Mouse (Mus musculus): ENCODE results near the gene Dock9. TPM values are rescaled to one million over a fixed set of nuclear protein-coding genes. Genes with fewer than 3 reads are reported as not detected.
A peak's percentile ranks its signal among the peaks of the same experiment; 100 is the strongest.
"Not testable (repeated sequence)": the region's sequence is repeated elsewhere in the genome, so short reads cannot be mapped to it uniquely, and the experiment has no call there.

Dock9 gene
- polyA plus RNA-seq, 1 experiment from 2014 or later = 4.2 TPM

DNA sequence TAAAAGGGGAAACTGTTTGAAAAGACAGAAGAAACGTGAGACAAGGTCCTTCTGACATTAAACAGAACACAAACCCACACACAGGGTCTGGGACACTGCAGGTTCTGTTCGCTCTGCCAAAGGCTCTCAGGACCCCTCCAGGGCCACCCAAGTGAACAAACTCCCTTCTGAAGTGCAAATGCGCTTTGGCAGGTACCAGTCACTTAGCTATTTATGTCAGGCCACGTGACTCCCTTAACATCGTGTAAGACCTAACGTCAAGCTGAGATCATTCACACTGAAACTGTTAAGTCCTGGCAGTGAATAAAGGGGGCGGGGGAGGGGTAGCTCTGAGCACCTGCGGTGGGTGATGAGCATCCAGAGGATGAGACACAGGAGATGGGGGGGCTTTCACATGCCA is 74.9 kb downstream of the Dock9 start:
- 18% methylated on average over 8 of the region's 8 CpGs for WGBS
- no peaks in the 10 kb centered on the region for H3K4me1 ChIP-seq (replicated peaks; ENCODE audit: control insufficient read depth, insufficient read depth, low read length)
- no peaks in the 10 kb centered on the region for H3K27me3 ChIP-seq (ENCODE audit: control insufficient read depth, insufficient read depth, low read length)
- DNase-seq (ENCODE audit: low spot score) = no peak
- no peaks in the 10 kb centered on the region for H3K36me3 ChIP-seq (ENCODE audit: control insufficient read depth, insufficient read depth, low read length)
- ATAC-seq (replicated peaks; ENCODE audit: low FRiP score) = no peak
- no peak overlapping the region for H3K9ac ChIP-seq (ENCODE audit: low read length)
- no peak overlapping the region for H3K4me3 ChIP-seq (ENCODE audit: low read depth, low read length)
- H3K9me3 ChIP-seq (ENCODE audit: control insufficient read depth, low read length) = no peaks in the 10 kb centered on the region
- no peak overlapping the region for H3K27ac ChIP-seq (ENCODE audit: low read depth, low read length)
- H3K4me2 ChIP-seq (ENCODE audit: low read depth, low read length, severe bottlenecking) = no peak overlapping the region

DNA sequence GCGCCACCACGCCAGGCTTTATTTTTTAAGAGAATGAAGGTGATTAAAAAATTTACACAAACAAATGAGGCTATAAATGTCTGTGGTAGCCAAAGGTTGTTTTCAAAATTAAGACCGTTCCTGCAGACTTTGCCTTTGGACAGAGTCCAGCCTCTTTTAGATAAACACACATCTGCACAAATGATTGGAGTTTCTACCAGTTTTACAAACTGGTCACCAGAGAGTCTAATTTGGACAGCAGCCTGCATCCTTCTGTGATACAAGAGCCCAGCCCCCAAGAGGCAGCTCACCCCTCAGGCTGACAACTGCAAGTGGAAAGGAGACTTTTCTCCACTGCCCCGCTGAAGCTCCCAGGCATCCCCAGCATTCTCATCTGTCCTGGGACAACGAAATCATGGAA is 76.2 kb downstream of the Dock9 start:
- H3K36me3 ChIP-seq (ENCODE audit: control insufficient read depth, insufficient read depth, low read length) = no peaks in the 10 kb centered on the region
- H3K9ac ChIP-seq (ENCODE audit: low read length) = no peak overlapping the region
- no peak overlapping the region for H3K4me3 ChIP-seq (ENCODE audit: low read depth, low read length)
- 90% methylated on average over 5 of the region's 5 CpGs for WGBS
- H3K27ac ChIP-seq (ENCODE audit: low read depth, low read length) = no peak overlapping the region
- ATAC-seq (replicated peaks; ENCODE audit: low FRiP score) (no peak), DNase-seq (ENCODE audit: low spot score) (no peak)
- no peak overlapping the region for H3K4me2 ChIP-seq (ENCODE audit: low read depth, low read length, severe bottlenecking)
- no peaks in the 10 kb centered on the region for H3K27me3 ChIP-seq (ENCODE audit: control insufficient read depth, insufficient read depth, low read length)
- H3K4me1 ChIP-seq (replicated peaks; ENCODE audit: control insufficient read depth, insufficient read depth, low read length) = no peaks in the 10 kb centered on the region
- no peaks in the 10 kb centered on the region for H3K9me3 ChIP-seq (ENCODE audit: control insufficient read depth, low read length)

DNA sequence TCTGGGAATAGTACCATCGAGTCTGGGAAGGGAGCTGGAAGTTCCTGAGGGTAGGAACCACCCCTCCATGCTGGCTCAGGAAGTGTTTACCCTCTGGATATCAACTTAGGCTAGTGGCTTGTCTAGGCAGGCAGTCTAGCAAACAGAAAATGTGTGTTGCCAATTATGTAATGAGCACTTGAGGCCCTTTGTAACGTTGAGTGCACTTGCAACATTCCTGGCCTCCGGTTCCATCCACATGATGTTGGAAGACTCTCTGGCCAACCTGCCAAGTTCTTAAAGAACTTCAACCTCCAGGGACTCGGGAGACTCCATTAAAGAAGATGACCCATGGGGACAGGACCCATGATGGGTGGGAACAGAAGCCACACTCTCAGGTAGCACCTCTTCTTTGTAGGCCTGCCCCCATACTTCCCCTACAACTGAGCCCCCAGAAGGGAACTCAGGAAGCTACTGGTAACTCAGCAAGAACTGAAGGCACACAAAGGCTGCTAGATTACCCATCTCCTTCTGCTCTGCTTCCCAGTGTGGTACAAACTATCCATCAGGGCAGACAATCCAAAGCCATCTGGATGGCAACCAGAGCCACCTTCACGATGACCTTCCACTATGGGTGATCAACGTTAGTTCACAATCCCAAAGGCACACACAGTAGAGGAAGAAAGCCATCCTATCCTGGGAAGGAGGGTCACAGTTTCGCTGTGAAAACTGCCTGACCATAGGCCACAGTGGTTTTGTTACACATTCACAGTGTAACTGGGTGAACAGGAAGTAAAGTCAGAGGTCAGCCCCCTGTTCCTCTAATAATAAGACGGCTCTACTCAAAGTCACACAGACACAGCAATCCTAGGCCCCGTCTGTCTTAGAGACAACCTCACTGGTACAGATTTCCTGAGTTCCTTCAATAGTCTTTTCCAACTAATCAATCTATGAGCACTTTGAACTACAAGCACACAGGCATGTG is 77.7 kb downstream of the Dock9 start:
- Histone ChIP-seq H3K9me3 (ENCODE audit: control insufficient read depth, low read length) (no peaks in the 10 kb centered on the region), H3K27ac (ENCODE audit: low read depth, low read length) (no peak overlapping the region), H3K4me1 (replicated peaks; ENCODE audit: control insufficient read depth, insufficient read depth, low read length) (no peaks in the 10 kb centered on the region), H3K27me3 (ENCODE audit: control insufficient read depth, insufficient read depth, low read length) (no peaks in the 10 kb centered on the region), H3K4me3 (ENCODE audit: low read depth, low read length) (no peak overlapping the region), H3K4me2 (ENCODE audit: low read depth, low read length, severe bottlenecking) (no peak overlapping the region), H3K36me3 (ENCODE audit: control insufficient read depth, insufficient read depth, low read length) (no peaks in the 10 kb centered on the region), H3K9ac (ENCODE audit: low read length) (no peak overlapping the region)
- WGBS = 82% methylated on average over 9 of the region's 9 CpGs
- DNase-seq (ENCODE audit: low spot score) = no peak
- no peak for ATAC-seq (replicated peaks; ENCODE audit: low FRiP score)

DNA sequence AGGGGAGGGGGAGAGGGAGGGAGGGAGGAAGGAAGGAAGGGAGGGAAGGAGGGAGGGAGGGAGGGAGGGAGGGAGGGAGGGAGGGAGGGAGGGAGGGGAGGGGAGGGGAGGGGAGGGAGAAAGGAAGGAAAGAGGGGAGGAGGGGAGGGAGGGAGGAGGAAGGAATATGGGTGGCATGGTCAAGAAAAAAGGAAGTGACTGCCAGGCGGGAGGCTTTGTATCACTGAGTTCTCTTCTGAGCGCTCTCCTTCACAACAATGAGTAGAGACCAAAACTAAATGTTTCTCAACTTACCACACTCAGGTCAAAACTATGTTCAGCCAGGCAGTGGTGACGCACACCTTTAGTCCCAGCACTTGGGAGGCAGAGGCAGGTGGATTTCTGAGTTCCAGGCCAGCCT is 82.8 kb downstream of the Dock9 start:
- not testable (repeated sequence) for H3K4me2 ChIP-seq (ENCODE audit: low read depth, low read length, severe bottlenecking); H3K36me3 ChIP-seq (ENCODE audit: control insufficient read depth, insufficient read depth, low read length); DNase-seq (ENCODE audit: low spot score); H3K9me3 ChIP-seq (ENCODE audit: control insufficient read depth, low read length); H3K27me3 ChIP-seq (ENCODE audit: control insufficient read depth, insufficient read depth, low read length); H3K9ac ChIP-seq (ENCODE audit: low read length); ATAC-seq (replicated peaks; ENCODE audit: low FRiP score); H3K27ac ChIP-seq (ENCODE audit: low read depth, low read length); H3K4me3 ChIP-seq (ENCODE audit: low read depth, low read length)
- 87% methylated on average over 3 of the region's 3 CpGs for WGBS
- peaks cover 13% of the 10 kb centered on the region; the same call in 1 of the 2 replicates for H3K4me1 ChIP-seq (replicated peaks; ENCODE audit: control insufficient read depth, insufficient read depth, low read length)

DNA sequence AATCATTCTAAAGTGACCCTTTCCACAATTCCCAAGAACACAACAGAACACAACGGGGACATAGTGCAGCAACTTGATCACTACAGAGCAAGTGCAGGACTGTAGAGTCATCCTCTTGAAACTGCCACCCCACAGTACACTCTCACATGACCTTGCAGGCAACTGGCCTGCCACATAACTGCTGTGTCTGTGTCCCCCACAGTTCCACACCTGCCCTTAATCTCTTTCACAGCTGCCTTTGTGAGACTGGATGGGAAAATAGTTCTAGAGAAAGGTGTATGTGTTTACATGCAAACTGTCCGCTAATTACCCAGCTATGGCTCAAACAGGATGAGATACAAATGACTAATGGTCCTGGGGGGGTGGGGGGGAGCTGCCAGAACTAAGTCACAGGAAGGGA is 83.4 kb downstream of the Dock9 start:
- 64% methylated on average over 2 of the region's 2 CpGs for WGBS
- Histone ChIP-seq H3K36me3 (ENCODE audit: control insufficient read depth, insufficient read depth, low read length) (no peaks in the 10 kb centered on the region), H3K27ac (ENCODE audit: low read depth, low read length) (no peak overlapping the region; the same call in 1 of the 2 replicates), H3K9me3 (ENCODE audit: control insufficient read depth, low read length) (no peaks in the 10 kb centered on the region), H3K27me3 (ENCODE audit: control insufficient read depth, insufficient read depth, low read length) (no peaks in the 10 kb centered on the region), H3K4me2 (ENCODE audit: low read depth, low read length, severe bottlenecking) (no peak overlapping the region), H3K9ac (ENCODE audit: low read length) (no peak overlapping the region), H3K4me3 (ENCODE audit: low read depth, low read length) (no peak overlapping the region), H3K4me1 (replicated peaks; ENCODE audit: control insufficient read depth, insufficient read depth, low read length) (peaks cover 13% of the 10 kb centered on the region; the same call in 1 of the 2 replicates)
- DNase-seq (ENCODE audit: low spot score) = no peak
- ATAC-seq (replicated peaks; ENCODE audit: low FRiP score) = peak; percentile 25

DNA sequence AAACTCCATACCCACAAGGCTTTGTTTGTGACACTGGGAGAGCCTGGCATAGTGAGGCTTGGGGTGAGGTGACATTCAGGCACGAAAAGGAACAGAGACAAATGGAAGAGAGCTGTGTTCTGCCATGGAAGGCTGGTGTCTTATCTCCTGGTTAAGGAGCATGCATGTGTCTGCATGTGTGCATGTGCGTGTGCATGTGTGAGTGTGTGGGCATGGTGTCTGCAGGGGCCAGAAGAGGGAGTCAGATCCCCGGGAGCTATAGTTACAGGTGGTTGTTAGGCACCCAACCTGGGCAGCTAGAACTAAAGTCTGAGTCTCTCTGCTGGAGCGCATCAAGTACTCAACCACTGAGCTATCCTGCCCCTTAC is 83.8 kb downstream of the Dock9 start:
- Histone ChIP-seq H3K36me3 (ENCODE audit: control insufficient read depth, insufficient read depth, low read length) (no peaks in the 10 kb centered on the region), H3K9ac (ENCODE audit: low read length) (no peak overlapping the region; the same call in 1 of the 2 replicates), H3K4me1 (replicated peaks; ENCODE audit: control insufficient read depth, insufficient read depth, low read length) (peaks cover 13% of the 10 kb centered on the region; the same call in 1 of the 2 replicates), H3K9me3 (ENCODE audit: control insufficient read depth, low read length) (no peaks in the 10 kb centered on the region), H3K27ac (ENCODE audit: low read depth, low read length) (peak overlapping the region; percentile 59), H3K4me3 (ENCODE audit: low read depth, low read length) (no peak overlapping the region), H3K27me3 (ENCODE audit: control insufficient read depth, insufficient read depth, low read length) (no peaks in the 10 kb centered on the region), H3K4me2 (ENCODE audit: low read depth, low read length, severe bottlenecking) (no peak overlapping the region)
- WGBS = 26% methylated on average over 4 of the region's 4 CpGs
- DNase-seq (ENCODE audit: low spot score) (no peak), ATAC-seq (replicated peaks; ENCODE audit: low FRiP score) (no peak; the same call in 1 of the 2 replicates)

DNA sequence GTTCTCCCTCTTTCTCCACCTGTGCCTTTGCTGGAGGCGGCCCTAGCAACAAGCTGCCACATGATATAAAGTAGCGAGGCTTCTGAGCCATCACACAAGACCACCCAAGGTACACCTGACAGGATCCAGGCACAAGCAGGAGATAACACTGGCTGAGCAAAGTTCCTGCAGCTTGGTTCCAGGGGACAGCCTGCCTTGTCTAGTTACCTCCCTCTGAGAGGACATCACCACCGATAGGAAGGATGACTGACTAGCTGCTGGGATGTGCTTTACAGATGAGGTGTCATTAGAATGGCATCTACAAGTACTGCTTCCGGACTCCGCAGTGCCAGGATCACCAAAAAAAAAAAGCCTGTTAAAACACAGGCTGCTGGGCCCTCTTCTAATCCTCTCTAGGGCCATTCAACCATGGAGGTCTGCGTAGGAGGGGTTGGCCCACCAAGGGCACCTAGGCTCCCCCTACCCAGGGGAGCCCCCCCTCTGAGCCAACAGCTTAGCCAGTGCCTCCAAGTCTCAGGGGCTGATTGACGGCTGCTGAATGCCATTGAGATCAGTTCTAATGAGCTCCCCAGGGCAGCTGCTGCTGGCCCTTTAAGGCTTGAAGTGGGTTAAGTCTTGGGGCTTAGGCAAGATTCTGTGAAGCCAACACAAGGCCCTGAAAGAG is 84.3 kb downstream of the Dock9 start:
- Histone ChIP-seq H3K9ac (ENCODE audit: low read length) (no peak overlapping the region; the same call in 1 of the 2 replicates), H3K27me3 (ENCODE audit: control insufficient read depth, insufficient read depth, low read length) (no peaks in the 10 kb centered on the region), H3K27ac (ENCODE audit: low read depth, low read length) (peak overlapping the region; percentile 59; the same call in 1 of the 2 replicates), H3K36me3 (ENCODE audit: control insufficient read depth, insufficient read depth, low read length) (no peaks in the 10 kb centered on the region), H3K4me1 (replicated peaks; ENCODE audit: control insufficient read depth, insufficient read depth, low read length) (peaks cover 13% of the 10 kb centered on the region; the same call in 1 of the 2 replicates), H3K9me3 (ENCODE audit: control insufficient read depth, low read length) (no peaks in the 10 kb centered on the region), H3K4me3 (ENCODE audit: low read depth, low read length) (no peak overlapping the region), H3K4me2 (ENCODE audit: low read depth, low read length, severe bottlenecking) (0 out of 2 replicates have a peak overlapping the region, but pooled peaks have one; percentile 15)
- DNase-seq (ENCODE audit: low spot score) (peak; percentile 78), ATAC-seq (replicated peaks; ENCODE audit: low FRiP score) (peak; percentile 88)
- WGBS = 2% methylated on average over 7 of the region's 7 CpGs

DNA sequence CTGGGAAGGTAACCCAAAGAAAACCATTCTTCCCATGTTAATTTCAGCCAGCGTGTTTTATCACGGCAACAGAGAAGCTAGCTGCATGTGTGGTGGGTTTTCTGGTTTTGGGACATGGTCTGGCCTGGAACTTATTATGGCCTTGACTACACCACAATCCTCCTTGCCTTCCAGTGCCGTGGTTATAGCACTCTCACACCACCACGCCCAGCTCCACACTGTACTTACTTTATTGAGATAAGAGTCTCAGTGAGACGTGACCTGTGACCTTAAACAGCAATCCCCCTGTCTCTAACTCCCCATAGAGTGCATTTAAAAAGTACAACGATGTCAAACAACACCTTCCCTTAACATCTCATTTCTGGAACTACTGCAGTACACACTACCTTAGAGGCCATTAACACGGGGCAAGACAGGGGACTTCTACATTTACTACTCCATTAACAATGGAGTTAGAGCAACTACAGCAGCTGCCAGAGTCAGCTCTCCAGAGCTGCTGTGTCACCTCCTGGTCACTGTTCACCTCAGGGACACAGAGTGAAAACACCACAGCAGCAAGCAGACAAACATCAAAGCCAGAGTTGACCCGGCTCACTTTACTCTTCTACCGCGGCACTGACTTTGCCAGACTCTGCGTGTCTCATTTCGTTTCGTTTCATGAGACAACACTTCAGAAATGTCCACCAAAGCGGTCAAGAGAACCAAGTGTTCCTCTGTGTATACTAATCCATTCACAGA is 86.4 kb downstream of the Dock9 start:
- DNase-seq (ENCODE audit: low spot score) (no peak), ATAC-seq (replicated peaks; ENCODE audit: low FRiP score) (no peak)
- Histone ChIP-seq H3K4me1 (replicated peaks; ENCODE audit: control insufficient read depth, insufficient read depth, low read length) (peaks cover 13% of the 10 kb centered on the region; the same call in 1 of the 2 replicates), H3K27ac (ENCODE audit: low read depth, low read length) (no peak overlapping the region), H3K9ac (ENCODE audit: low read length) (no peak overlapping the region), H3K9me3 (ENCODE audit: control insufficient read depth, low read length) (no peaks in the 10 kb centered on the region), H3K36me3 (ENCODE audit: control insufficient read depth, insufficient read depth, low read length) (no peaks in the 10 kb centered on the region), H3K27me3 (ENCODE audit: control insufficient read depth, insufficient read depth, low read length) (no peaks in the 10 kb centered on the region), H3K4me2 (ENCODE audit: low read depth, low read length, severe bottlenecking) (no peak overlapping the region), H3K4me3 (ENCODE audit: low read depth, low read length) (no peak overlapping the region)
- WGBS = 76% methylated on average over 14 of the region's 14 CpGs

Data from forebrain, embryonic 11.5 days (tissue).